Mouse (Mus musculus): ENCODE results near the gene Ino80. TPM values are rescaled to one million over a fixed set of nuclear protein-coding genes. Genes with fewer than 3 reads are reported as not detected.

Gene Ino80
- polyA plus RNA-seq, 1 experiment: not detected

DNA sequence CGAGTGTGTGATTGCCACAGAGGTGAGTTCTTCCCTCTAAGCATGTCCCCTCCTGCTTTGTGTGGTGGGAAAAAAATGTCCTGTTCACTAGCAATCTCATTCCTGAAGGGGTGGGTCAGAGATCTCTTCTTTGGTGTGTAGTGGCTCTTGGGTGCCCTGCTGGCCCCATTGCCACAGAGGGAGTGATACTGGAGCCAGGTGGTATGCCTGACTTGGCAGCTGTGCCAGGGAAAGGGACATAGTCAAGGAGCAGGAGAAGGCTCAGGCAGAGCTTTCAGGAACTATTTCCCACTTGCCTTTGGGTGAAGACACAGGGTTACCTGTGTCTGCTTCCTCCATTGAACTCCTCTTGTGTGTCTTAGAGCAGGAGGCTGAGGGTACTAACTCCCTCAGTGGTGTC is 143.4 kb downstream of the Ino80 start:
- Histone ChIP-seq H3K4me1 (ENCODE audit: control insufficient read depth, insufficient read depth, low read length) (peaks cover 5% of the 10 kb centered on the region), H3K4me3 (ENCODE audit: insufficient read depth, low read depth, low read length) (no peak overlapping the region), H3K27ac (ENCODE audit: insufficient read depth, low read depth, low read length) (no peak overlapping the region)
- 87% methylated on average over 1 of the region's 1 CpGs for WGBS
- TF ChIP-seq CTCF (IDR thresholded peaks at IDR 0.05; ENCODE audit: insufficient read depth, low read depth, low read length) (no peak), POLR2A (IDR thresholded peaks at IDR 0.05; ENCODE audit: insufficient read depth, low read depth, low read length) (no peak)

DNA sequence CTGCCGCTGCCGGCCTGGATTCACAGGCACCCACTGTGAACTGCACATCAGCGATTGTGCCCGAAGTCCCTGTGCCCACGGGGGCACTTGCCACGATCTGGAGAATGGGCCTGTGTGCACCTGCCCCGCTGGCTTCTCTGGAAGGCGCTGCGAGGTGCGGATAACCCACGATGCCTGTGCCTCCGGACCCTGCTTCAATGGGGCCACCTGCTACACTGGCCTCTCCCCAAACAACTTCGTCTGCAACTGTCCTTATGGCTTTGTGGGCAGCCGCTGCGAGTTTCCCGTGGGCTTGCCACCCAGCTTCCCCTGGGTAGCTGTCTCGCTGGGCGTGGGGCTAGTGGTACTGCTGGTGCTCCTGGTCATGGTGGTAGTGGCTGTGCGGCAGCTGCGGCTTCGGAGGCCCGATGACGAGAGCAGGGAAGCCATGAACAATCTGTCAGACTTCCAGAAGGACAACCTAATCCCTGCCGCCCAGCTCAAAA is 145.3 kb downstream of the Ino80 start:
- H3K4me1 ChIP-seq (ENCODE audit: control insufficient read depth, insufficient read depth, low read length): peaks cover 7% of the 10 kb centered on the region
- TF ChIP-seq CTCF (IDR thresholded peaks at IDR 0.05; ENCODE audit: insufficient read depth, low read depth, low read length): no peak
- no peak for TF ChIP-seq POLR2A (IDR thresholded peaks at IDR 0.05; ENCODE audit: insufficient read depth, low read depth, low read length)
- H3K4me3 ChIP-seq (ENCODE audit: insufficient read depth, low read depth, low read length): no peak overlapping the region
- H3K27ac ChIP-seq (ENCODE audit: insufficient read depth, low read depth, low read length): no peak overlapping the region
- 86% methylated on average over 24 of the region's 24 CpGs for WGBS

DNA sequence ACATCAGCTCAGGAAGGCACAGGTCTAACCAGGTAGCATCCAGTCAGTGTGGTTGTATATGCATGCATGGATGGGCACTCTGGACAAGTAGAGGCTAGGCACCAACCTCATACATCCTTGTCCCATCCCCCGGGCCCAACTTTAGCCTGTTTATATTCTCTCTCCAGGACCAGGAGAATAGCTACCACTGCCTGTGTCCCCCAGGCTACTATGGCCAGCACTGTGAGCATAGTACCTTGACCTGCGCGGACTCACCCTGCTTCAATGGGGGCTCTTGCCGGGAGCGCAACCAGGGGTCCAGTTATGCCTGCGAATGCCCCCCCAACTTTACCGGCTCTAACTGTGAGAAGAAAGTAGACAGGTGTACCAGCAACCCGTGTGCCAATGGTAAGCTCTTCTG is 146.7 kb downstream of the Ino80 start:
- H3K27ac ChIP-seq (ENCODE audit: insufficient read depth, low read depth, low read length): no peak overlapping the region
- TF ChIP-seq CTCF (IDR thresholded peaks at IDR 0.05; ENCODE audit: insufficient read depth, low read depth, low read length) (no peak), POLR2A (IDR thresholded peaks at IDR 0.05; ENCODE audit: insufficient read depth, low read depth, low read length) (no peak)
- H3K4me3 ChIP-seq (ENCODE audit: insufficient read depth, low read depth, low read length): no peak overlapping the region
- 95% methylated on average over 8 of the region's 8 CpGs for WGBS
- H3K4me1 ChIP-seq (ENCODE audit: control insufficient read depth, insufficient read depth, low read length): peaks cover 15% of the 10 kb centered on the region

DNA sequence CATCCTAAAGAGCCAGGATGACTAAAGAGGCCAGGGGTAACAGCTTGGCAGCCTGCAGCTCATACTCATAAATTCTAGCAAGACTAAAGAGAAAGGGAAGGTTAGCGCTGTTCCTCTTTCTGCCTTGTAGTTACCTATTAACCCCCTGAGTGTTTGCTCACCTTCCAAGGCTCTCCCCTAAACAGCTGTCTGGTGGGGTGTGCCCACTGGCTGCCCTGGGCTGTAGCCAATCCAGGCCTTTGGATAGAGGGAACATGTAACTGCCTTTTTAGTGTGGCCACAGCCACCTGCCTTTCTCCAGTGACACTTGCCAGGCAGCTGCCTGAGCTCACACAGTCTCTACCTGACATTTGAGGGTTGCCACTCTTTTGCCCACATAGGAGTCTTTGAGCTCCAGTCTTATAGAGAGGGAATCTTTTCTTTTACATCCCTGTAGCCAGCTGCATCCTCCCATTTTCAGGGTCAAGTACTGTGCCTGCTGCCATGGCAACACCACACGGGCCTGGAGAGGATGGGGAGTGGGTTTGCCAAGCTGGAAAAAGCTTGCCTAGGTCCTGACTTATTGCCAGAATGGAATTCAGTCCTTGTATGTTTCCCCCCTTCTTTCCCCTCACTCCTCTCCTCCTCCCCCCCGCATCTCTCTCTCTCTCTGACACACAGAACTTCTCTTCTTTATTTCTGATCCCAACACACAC is 148.2 kb downstream of the Ino80 start:
- WGBS: 76% methylated on average over 3 of the region's 3 CpGs
- no peak overlapping the region for H3K27ac ChIP-seq (ENCODE audit: insufficient read depth, low read depth, low read length)
- TF ChIP-seq CTCF (IDR thresholded peaks at IDR 0.05; ENCODE audit: insufficient read depth, low read depth, low read length) (no peak), POLR2A (IDR thresholded peaks at IDR 0.05; ENCODE audit: insufficient read depth, low read depth, low read length) (no peak)
- H3K4me1 ChIP-seq (ENCODE audit: control insufficient read depth, insufficient read depth, low read length): peaks cover 30% of the 10 kb centered on the region
- H3K4me3 ChIP-seq (ENCODE audit: insufficient read depth, low read depth, low read length): no peak overlapping the region

DNA sequence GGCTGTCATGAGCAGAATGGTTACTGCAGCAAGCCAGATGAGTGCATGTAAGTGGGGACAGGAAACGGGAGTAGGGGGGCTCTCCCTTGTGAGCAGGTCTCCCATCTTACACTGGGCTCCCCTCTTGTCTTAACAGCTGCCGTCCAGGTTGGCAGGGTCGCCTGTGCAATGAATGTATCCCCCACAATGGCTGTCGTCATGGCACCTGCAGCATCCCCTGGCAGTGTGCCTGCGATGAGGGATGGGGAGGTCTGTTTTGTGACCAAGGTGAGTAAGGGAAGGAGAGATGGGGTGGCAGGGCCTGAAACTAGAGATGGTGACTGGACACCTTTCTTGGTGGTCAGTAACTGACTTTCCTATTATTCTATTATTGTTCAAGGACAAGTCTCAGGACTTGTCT is 148.9 kb downstream of the Ino80 start:
- H3K27ac ChIP-seq (ENCODE audit: insufficient read depth, low read depth, low read length): no peak overlapping the region
- TF ChIP-seq CTCF (IDR thresholded peaks at IDR 0.05; ENCODE audit: insufficient read depth, low read depth, low read length) (no peak), POLR2A (IDR thresholded peaks at IDR 0.05; ENCODE audit: insufficient read depth, low read depth, low read length) (no peak)

DNA sequence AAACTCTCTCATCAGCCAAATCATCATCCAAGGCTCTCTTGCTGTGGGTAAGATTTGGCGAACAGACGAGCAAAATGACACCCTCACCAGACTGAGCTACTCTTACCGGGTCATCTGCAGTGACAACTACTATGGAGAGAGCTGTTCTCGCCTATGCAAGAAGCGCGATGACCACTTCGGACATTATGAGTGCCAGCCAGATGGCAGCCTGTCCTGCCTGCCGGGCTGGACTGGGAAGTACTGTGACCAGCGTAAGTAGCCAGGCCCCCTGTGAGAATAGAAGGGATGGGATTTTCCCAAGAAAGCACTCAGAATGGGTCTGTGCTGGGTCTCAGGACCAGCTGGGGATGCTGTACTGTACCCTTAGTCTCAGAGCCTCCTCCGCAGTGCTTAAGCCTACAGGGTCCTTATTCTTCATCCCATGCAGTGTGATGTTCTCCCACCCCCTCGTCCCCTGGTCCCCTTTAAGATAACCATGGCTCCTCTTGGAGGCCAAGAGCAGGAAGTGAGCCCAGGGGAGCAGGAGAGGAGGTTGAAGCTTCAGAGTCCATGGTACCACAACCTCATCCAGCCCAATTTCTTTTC is 149.5 kb downstream of the Ino80 start:
- Histone ChIP-seq H3K4me1 (ENCODE audit: control insufficient read depth, insufficient read depth, low read length) (peaks cover 36% of the 10 kb centered on the region), H3K4me3 (ENCODE audit: insufficient read depth, low read depth, low read length) (0 out of 2 replicates have a peak overlapping the region, but pooled peaks have one; percentile 2), H3K27ac (ENCODE audit: insufficient read depth, low read depth, low read length) (no peak overlapping the region)
- 57% methylated on average over 11 of the region's 11 CpGs for WGBS
- TF ChIP-seq POLR2A (IDR thresholded peaks at IDR 0.05; ENCODE audit: insufficient read depth, low read depth, low read length) (no peak), CTCF (IDR thresholded peaks at IDR 0.05; ENCODE audit: insufficient read depth, low read depth, low read length) (no peak)

More for the DNA sequence above, 148.9 kb downstream of the Ino80 start:
- 71% methylated on average over 5 of the region's 5 CpGs for WGBS
- Histone ChIP-seq H3K4me3 (ENCODE audit: insufficient read depth, low read depth, low read length) (no peak overlapping the region), H3K4me1 (ENCODE audit: control insufficient read depth, insufficient read depth, low read length) (peaks cover 36% of the 10 kb centered on the region)

DNA sequence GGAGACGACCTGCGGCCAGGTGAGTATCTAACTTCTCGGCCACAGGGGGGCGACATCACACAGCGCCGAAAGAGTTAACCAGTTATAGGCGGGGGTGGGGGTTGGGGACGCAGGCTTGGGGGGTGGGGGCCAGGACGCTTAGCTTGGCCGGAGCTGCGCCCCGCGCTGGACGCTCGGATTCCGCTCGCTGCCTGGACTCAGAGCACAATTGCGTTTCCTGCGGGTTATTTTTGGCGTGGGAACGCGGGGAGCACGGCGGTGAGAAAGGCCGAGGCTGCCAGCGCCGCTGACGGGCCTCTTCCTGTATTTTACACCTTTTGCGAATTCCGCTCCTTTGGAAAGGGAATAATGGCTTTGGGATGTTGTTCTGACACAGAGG is 150.4 kb downstream of the Ino80 start:
- 2% methylated on average over 30 of the region's 30 CpGs for WGBS
- Histone ChIP-seq H3K4me3 (ENCODE audit: insufficient read depth, low read depth, low read length) (peak overlapping the region; percentile 51), H3K4me1 (ENCODE audit: control insufficient read depth, insufficient read depth, low read length) (peaks cover 44% of the 10 kb centered on the region), H3K27ac (ENCODE audit: insufficient read depth, low read depth, low read length) (no peak overlapping the region)
- TF ChIP-seq POLR2A (IDR thresholded peaks at IDR 0.05; ENCODE audit: insufficient read depth, low read depth, low read length): no peak
- peak; percentile 75; the same call in 1 of the 2 replicates for TF ChIP-seq CTCF (IDR thresholded peaks at IDR 0.05; ENCODE audit: insufficient read depth, low read depth, low read length)

DNA sequence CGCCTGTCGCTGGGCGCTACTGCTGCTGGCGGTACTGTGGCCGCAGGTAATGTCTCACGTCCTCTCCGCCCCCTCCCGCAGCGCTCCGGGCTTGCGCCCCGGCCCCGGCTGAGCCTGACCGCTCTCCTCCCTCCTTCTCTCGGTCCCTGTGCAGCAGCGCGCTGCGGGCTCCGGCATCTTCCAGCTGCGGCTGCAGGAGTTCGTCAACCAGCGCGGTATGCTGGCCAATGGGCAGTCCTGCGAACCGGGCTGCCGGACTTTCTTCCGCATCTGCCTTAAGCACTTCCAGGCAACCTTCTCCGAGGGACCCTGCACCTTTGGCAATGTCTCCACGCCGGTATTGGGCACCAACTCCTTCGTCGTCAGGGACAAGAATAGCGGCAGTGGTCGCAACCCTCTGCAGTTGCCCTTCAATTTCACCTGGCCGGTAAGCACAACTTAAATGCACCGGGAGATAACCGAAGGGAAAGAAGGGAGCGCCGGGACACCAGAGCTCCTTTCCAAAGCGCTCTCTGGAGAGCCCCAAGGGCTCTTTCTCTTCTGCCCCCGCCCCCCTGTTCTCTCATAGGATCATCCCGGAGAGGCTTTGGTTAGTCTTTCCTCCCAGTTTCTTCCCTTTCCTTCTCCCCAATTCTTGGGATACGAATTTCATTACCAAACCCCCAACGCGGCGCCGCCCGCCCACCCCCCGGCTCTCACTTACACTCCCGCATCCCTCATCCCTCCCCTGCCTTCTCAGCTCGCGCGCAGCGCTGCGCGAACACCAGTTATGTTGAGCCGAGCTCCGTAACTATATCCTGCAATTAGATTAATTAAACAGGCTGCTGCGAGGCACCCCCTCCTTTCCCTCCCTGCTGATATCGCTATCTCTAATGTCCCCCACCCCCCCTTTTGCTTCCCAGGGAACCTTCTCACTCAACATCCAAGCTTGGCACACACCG is 151.1 kb downstream of the Ino80 start:
- peaks cover 49% of the 10 kb centered on the region for H3K4me1 ChIP-seq (ENCODE audit: control insufficient read depth, insufficient read depth, low read length)
- no peak; the same call in 1 of the 2 replicates for TF ChIP-seq CTCF (IDR thresholded peaks at IDR 0.05; ENCODE audit: insufficient read depth, low read depth, low read length)
- no peak for TF ChIP-seq POLR2A (IDR thresholded peaks at IDR 0.05; ENCODE audit: insufficient read depth, low read depth, low read length)
- peak overlapping the region; percentile 51 for H3K4me3 ChIP-seq (ENCODE audit: insufficient read depth, low read depth, low read length)
- WGBS: under 1% methylated on average over 61 of the region's 61 CpGs
- H3K27ac ChIP-seq (ENCODE audit: insufficient read depth, low read depth, low read length): no peak overlapping the region

All from olfactory bulb, adult 2 months (tissue).